Mouse (Mus musculus) adrenal gland, postnatal 25 days (tissue): ENCODE measurements around the gene Wdr1. TPM values are rescaled to one million over a fixed set of nuclear protein-coding genes. Genes with fewer than 3 reads are reported as not detected.

ENCODE experiments used
- DNase-seq: peaks from one replicate; pipeline ENCODE4 v3.0.0; 2021; ENCODE audit warnings: mixed read lengths
- total RNA-seq: library from RNA; stranded (reverse); gene quantifications from 2 replicates; pipeline ENCODE4 v1.2.3, GENCODE M21; 2021

The Wdr1 gene
- total RNA-seq, 1 experiment from 2014 or later, result 124 TPM

GRCm38 (mm10) chr5:38544423-38545415 is 18.3 kb downstream of the Wdr1 start:
- no peak for DNase-seq

- DNase-seq, result peak; percentile 33
Observed at GRCm38 (mm10) chr5:38543496-38544217, 19.4 kb downstream of the Wdr1 start.

GRCm38 (mm10) chr5:38541728-38542127 is 21.3 kb downstream of the Wdr1 start:
- DNase-seq, result no peak

- no peak for DNase-seq
Observed at GRCm38 (mm10) chr5:38540898-38541297, 22.1 kb downstream of the Wdr1 start.

GRCm38 (mm10) chr5:38538508-38538907 is 24.5 kb downstream of the Wdr1 start:
- no peak for DNase-seq

- DNase-seq, result no peak
Observed at GRCm38 (mm10) chr5:38537845-38538244, 25.2 kb downstream of the Wdr1 start.

GRCm38 (mm10) chr5:38536822-38537221 is 26.2 kb downstream of the Wdr1 start:
- no peak for DNase-seq

GRCm38 (mm10) chr5:38532084-38532483 is 30.9 kb downstream of the Wdr1 start:
- peak; percentile 14 for DNase-seq

- DNase-seq, result no peak
Observed at GRCm38 (mm10) chr5:38529724-38530428, 33.1 kb downstream of the Wdr1 start.

- DNase-seq, result no peak
Observed at GRCm38 (mm10) chr5:38522977-38523376, 40.0 kb downstream of the Wdr1 start.

- DNase-seq, result no peak
Observed at GRCm38 (mm10) chr5:38520838-38521237, 42.2 kb downstream of the Wdr1 start.

GRCm38 (mm10) chr5:38516267-38516666 is 46.8 kb downstream of the Wdr1 start:
- peak; percentile 15 for DNase-seq

- DNase-seq, result no peak
Observed at GRCm38 (mm10) chr5:38512991-38513390, 50.0 kb downstream of the Wdr1 start.

- no peak for DNase-seq
Observed at GRCm38 (mm10) chr5:38509568-38509967, 53.5 kb downstream of the Wdr1 start.

- no peak for DNase-seq
Observed at GRCm38 (mm10) chr5:38505435-38505765, 57.6 kb downstream of the Wdr1 start.

- DNase-seq, result no peak
Observed at GRCm38 (mm10) chr5:38504747-38505434, 58.1 kb downstream of the Wdr1 start.

GRCm38 (mm10) chr5:38504116-38504515 is 58.9 kb downstream of the Wdr1 start:
- no peak for DNase-seq

GRCm38 (mm10) chr5:38502992-38503391 is 60.0 kb downstream of the Wdr1 start, which contains the start of gene Slc2a9:
Slc2a9 (minus strand) TSS chr5:38503143.
- DNase-seq, result no peak

- DNase-seq, result no peak
Observed at GRCm38 (mm10) chr5:38500043-38500442, 63.0 kb downstream of the Wdr1 start.

- DNase-seq, result no peak
Observed at GRCm38 (mm10) chr5:38499316-38499811, 63.7 kb downstream of the Wdr1 start.

GRCm38 (mm10) chr5:38498479-38498878 is 64.5 kb downstream of the Wdr1 start:
- no peak for DNase-seq
